ENCODE assay signal across 17 mouse cellular contexts in the genomic region with DNA sequence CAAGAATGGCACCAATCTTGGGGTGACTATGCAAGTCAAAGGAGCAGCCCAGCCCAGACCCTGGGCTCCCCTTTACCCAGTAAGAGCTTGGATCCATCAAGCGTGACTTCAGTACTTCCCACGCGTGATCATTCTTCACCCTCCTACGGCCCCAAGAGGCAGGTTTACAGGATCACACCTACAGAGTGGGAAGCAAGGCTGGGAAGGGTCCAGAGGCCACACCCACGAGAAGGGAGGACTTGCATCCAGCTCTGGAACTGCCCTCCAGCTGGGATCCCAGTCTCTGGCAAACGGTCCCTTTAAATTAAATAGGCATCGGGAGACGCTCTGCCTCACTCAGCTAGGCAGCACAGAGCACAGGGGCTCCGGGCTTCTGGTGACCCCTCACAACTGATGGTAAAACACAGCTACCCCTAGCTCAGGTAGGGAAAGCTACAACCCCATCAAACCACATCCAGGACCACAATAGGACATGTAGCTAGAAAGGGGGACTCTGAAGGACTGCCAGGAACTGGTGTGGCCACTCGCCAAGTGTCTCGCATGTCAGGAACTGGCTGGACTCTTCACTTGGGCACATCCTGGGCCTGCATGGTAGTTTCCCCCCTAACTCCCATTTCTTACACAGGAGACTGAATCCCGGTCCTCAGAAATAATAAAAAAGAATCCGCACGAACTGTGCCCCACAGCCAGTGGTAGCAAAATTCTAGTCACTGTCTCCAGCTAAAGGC. TPM values are rescaled to one million over a fixed set of nuclear protein-coding genes. Genes with fewer than 3 reads are reported as not detected.
"Had no signal": no experiment of that assay in that cellular context is flagged by ENCODE, and none has a peak within 500 bp of the region (broad histone marks: within the 10 kb centered on the region; RNA-seq: fewer than 3 reads in every experiment).

No protein-coding gene starts in this region.

- H3K27ac ChIP-seq: lung, embryonic 15.5 days; macrophage; midbrain, embryonic 13.5 days; midbrain, embryonic 15.5 days; neural tube, embryonic 12.5 days; stomach, embryonic 15.5 days; stomach, postnatal 0 days had no signal

- H3K4me3 ChIP-seq: lung, embryonic 15.5 days; megakaryocyte, embryonic 14.5 days; midbrain, embryonic 13.5 days; midbrain, embryonic 15.5 days; neural tube, embryonic 12.5 days; stomach, embryonic 15.5 days had no signal

- DNase-seq: lung, adult 2 months; lung, postnatal 14 days; lung, postnatal 36 days; thymus, adult 2 months; thymus, postnatal 25 days; thymus, postnatal 4 days had no signal

- H3K4me1 ChIP-seq: lung, embryonic 15.5 days; megakaryocyte, embryonic 14.5 days; neural tube, embryonic 12.5 days; stomach, embryonic 15.5 days had no signal

RNA-seq across cellular contexts. Expression of gene Ptgis, which starts 58.6 kb away (rescaled TPM):
- total RNA-seq: megakaryocyte progenitor cell, adult 5-6 weeks; monocyte, adult 5-6 weeks; neutrophil, adult 5-6 weeks had no signal
- polyA plus RNA-seq: macrophage had no signal
